In the genomic region with DNA sequence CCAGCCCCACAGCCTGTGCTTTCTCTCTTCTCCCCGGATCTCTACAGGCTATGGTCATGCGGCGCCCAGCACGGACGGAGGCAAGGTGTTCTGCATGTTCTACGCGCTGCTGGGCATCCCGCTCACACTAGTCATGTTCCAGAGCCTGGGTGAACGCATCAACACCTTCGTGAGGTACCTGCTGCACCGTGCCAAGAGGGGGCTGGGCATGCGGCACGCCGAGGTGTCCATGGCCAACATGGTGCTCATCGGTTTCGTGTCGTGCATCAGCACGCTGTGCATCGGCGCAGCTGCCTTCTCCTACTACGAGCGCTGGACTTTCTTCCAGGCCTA, we compare ENCODE assay signal across 8 mouse cellular contexts. TPM values are rescaled to one million over a fixed set of nuclear protein-coding genes. Genes with fewer than 3 reads are reported as not detected.
DNase-seq lines count a peak whose midpoint lies in the region; ATAC-seq lines count a peak whose summit lies in the region.

No protein-coding gene starts in this region.

- no peak overlapping the region for H3K27ac ChIP-seq in kidney, embryonic 14.5 days (ENCODE audit: low read depth, low read length)
- no peak overlapping the region for H3K27ac ChIP-seq in embryonic facial prominence, embryonic 15.5 days (replicated peaks)
- H3K27ac ChIP-seq in hindbrain, embryonic 12.5 days = no peak overlapping the region
- no peak overlapping the region for H3K27ac ChIP-seq in midbrain, embryonic 14.5 days (replicated peaks; ENCODE audit: low read depth, low read length)

- H3K4me3 ChIP-seq in kidney, embryonic 14.5 days (ENCODE audit: low read length) = peak overlapping the region; percentile 38; the same call in 1 of the 2 replicates
- H3K4me3 ChIP-seq in embryonic facial prominence, embryonic 15.5 days (replicated peaks) = peak overlapping the region; percentile 49
- H3K4me3 ChIP-seq in hindbrain, embryonic 12.5 days = peak overlapping the region; percentile 40
- peak overlapping the region; percentile 33 for H3K4me3 ChIP-seq in midbrain, embryonic 14.5 days (replicated peaks; ENCODE audit: low read depth, low read length)

- no peak overlapping the region for H3K9ac ChIP-seq in kidney, embryonic 14.5 days (ENCODE audit: low read depth, low read length)
- no peak overlapping the region for H3K9ac ChIP-seq in embryonic facial prominence, embryonic 15.5 days
- H3K9ac ChIP-seq in hindbrain, embryonic 12.5 days = peak overlapping the region; percentile 49; the same call in 1 of the 2 replicates
- H3K9ac ChIP-seq in midbrain, embryonic 14.5 days (replicated peaks; ENCODE audit: low read length) = no peak overlapping the region

- H3K9me3 ChIP-seq in kidney, embryonic 14.5 days (ENCODE audit: control insufficient read depth, low read length) = no peaks in the 10 kb centered on the region
- H3K9me3 ChIP-seq in embryonic facial prominence, embryonic 15.5 days (replicated peaks) = no peaks in the 10 kb centered on the region
- H3K9me3 ChIP-seq in hindbrain, embryonic 12.5 days (replicated peaks) = no peaks in the 10 kb centered on the region
- no peaks in the 10 kb centered on the region for H3K9me3 ChIP-seq in midbrain, embryonic 14.5 days (ENCODE audit: control insufficient read depth, low read length)

- DNase-seq in kidney, adult 18-20 months = no peak
- no peak for DNase-seq in midbrain, embryonic 14.5 days
- DNase-seq in spleen, postnatal 10 days (ENCODE audit: low spot score in 2 of 2) = no peak
- no peak for DNase-seq in ovary, postnatal 14 days (ENCODE audit: low spot score)

- 0 out of 2 replicates have a peak, but pooled peaks have one; percentile 10 for ATAC-seq in kidney, embryonic 14.5 days (ENCODE audit: low FRiP score, low TSS enrichment)
- ATAC-seq in embryonic facial prominence, embryonic 15.5 days (ENCODE audit: insufficient number of reproducible peaks, low FRiP score, low TSS enrichment, low read depth) = no peak
- peak; percentile 26 for ATAC-seq in hindbrain, embryonic 12.5 days (ENCODE audit: low FRiP score)
- ATAC-seq in midbrain, embryonic 14.5 days (ENCODE audit: low FRiP score, low TSS enrichment) = peak; percentile 18; the same call in 1 of the 2 replicates
- no peak for ATAC-seq in activated CD4-positive, CD25-positive, alpha-beta regulatory T cell, adult 4 months

- 53% methylated on average over 22 of the region's 22 CpGs for WGBS in kidney, embryonic 14.5 days
- 59% methylated on average over 22 of the region's 22 CpGs for WGBS in embryonic facial prominence, embryonic 15.5 days
- 47% methylated on average over 22 of the region's 22 CpGs for WGBS in hindbrain, embryonic 12.5 days
- WGBS in midbrain, embryonic 14.5 days = 53% methylated on average over 22 of the region's 22 CpGs

- 0 out of 2 replicates have a peak, but pooled peaks cover 8% of the 10 kb centered on the region for H3K4me1 ChIP-seq in kidney, embryonic 14.5 days (ENCODE audit: control insufficient read depth, insufficient read depth, low read length)
- H3K4me1 ChIP-seq in embryonic facial prominence, embryonic 15.5 days = peaks cover 16% of the 10 kb centered on the region
- H3K4me1 ChIP-seq in hindbrain, embryonic 12.5 days = peaks cover 18% of the 10 kb centered on the region
- peaks cover 13% of the 10 kb centered on the region for H3K4me1 ChIP-seq in midbrain, embryonic 14.5 days (ENCODE audit: control insufficient read depth, insufficient read depth, low read length)

- H3K36me3 ChIP-seq in kidney, embryonic 14.5 days (ENCODE audit: control insufficient read depth, insufficient read depth, low read length) = no peaks in the 10 kb centered on the region
- H3K36me3 ChIP-seq in embryonic facial prominence, embryonic 15.5 days = no peaks in the 10 kb centered on the region
- no peaks in the 10 kb centered on the region for H3K36me3 ChIP-seq in hindbrain, embryonic 12.5 days
- H3K36me3 ChIP-seq in midbrain, embryonic 14.5 days (ENCODE audit: control insufficient read depth, insufficient read depth, low read length) = no peaks in the 10 kb centered on the region

- peaks cover 12% of the 10 kb centered on the region for H3K27me3 ChIP-seq in kidney, embryonic 14.5 days (ENCODE audit: control insufficient read depth, insufficient read depth, low read length)
- peaks cover 25% of the 10 kb centered on the region for H3K27me3 ChIP-seq in embryonic facial prominence, embryonic 15.5 days
- H3K27me3 ChIP-seq in hindbrain, embryonic 12.5 days = peaks cover 50% of the 10 kb centered on the region
- peaks cover 34% of the 10 kb centered on the region for H3K27me3 ChIP-seq in midbrain, embryonic 14.5 days (ENCODE audit: control insufficient read depth, insufficient read depth, low read length)

- peak overlapping the region; percentile 65 for H3K4me2 ChIP-seq in kidney, embryonic 14.5 days (replicated peaks; ENCODE audit: low read depth, low read length)
- peak overlapping the region; percentile 96 for H3K4me2 ChIP-seq in embryonic facial prominence, embryonic 15.5 days (replicated peaks)
- H3K4me2 ChIP-seq in hindbrain, embryonic 12.5 days (replicated peaks) = peak overlapping the region; percentile 80
- peak overlapping the region; percentile 64 for H3K4me2 ChIP-seq in midbrain, embryonic 14.5 days (ENCODE audit: low read length)

RNA-seq across cellular contexts. Expression of a gene that starts 25.9 kb away (rescaled TPM):
- 15.8 and 27.6 TPM in 2 replicates for polyA plus RNA-seq in kidney, embryonic 14.5 days (2014; fragmentation: Nextera tagmentation; extraction: Ambion mirVana)
- polyA plus RNA-seq in embryonic facial prominence, embryonic 15.5 days (2015; fragmentation: Nextera tagmentation; extraction: Ambion mirVana) = 30.2 and 30.3 TPM in 2 replicates
- polyA plus RNA-seq in hindbrain, embryonic 12.5 days (2016; fragmentation: Nextera tagmentation; extraction: Ambion mirVana) = 28.2 and 29.3 TPM in 2 replicates
- 26.6 and 33.9 TPM in 2 replicates for polyA plus RNA-seq in midbrain, embryonic 14.5 days (2014; fragmentation: Nextera tagmentation; extraction: Ambion mirVana)
- 10 to 100 TPM in 1 of 2 experiments, 1 to 10 TPM in 1; 8.7 to 15.7 TPM for polyA plus RNA-seq in activated CD4-positive, CD25-positive, alpha-beta regulatory T cell, adult 4 months (2017; shearing (Covaris generic))

RNA-seq across cellular contexts. Expression of a gene that starts 33.8 kb away (rescaled TPM):
- polyA plus RNA-seq in kidney, embryonic 14.5 days (2014; fragmentation: Nextera tagmentation; extraction: Ambion mirVana) = 1.5 and 2.1 TPM in 2 replicates
- 0.70 and 1.3 TPM in 2 replicates for polyA plus RNA-seq in embryonic facial prominence, embryonic 15.5 days (2015; fragmentation: Nextera tagmentation; extraction: Ambion mirVana)
- 1.5 and 1.6 TPM in 2 replicates for polyA plus RNA-seq in hindbrain, embryonic 12.5 days (2016; fragmentation: Nextera tagmentation; extraction: Ambion mirVana)
- polyA plus RNA-seq in midbrain, embryonic 14.5 days (2014; fragmentation: Nextera tagmentation; extraction: Ambion mirVana) = 4.7 and 6.6 TPM in 2 replicates
- polyA plus RNA-seq in activated CD4-positive, CD25-positive, alpha-beta regulatory T cell, adult 4 months (2017; shearing (Covaris generic)) = not detected

RNA-seq across cellular contexts. Expression of a gene that starts 44.8 kb away (rescaled TPM):
- polyA plus RNA-seq in kidney, embryonic 14.5 days (2014; fragmentation: Nextera tagmentation; extraction: Ambion mirVana) = 363 and 456 TPM in 2 replicates
- polyA plus RNA-seq in embryonic facial prominence, embryonic 15.5 days (2015; fragmentation: Nextera tagmentation; extraction: Ambion mirVana) = 216 and 218 TPM in 2 replicates
- 200 and 221 TPM in 2 replicates for polyA plus RNA-seq in hindbrain, embryonic 12.5 days (2016; fragmentation: Nextera tagmentation; extraction: Ambion mirVana)
- polyA plus RNA-seq in midbrain, embryonic 14.5 days (2014; fragmentation: Nextera tagmentation; extraction: Ambion mirVana) = 40.0 and 65.3 TPM in 2 replicates
- polyA plus RNA-seq in activated CD4-positive, CD25-positive, alpha-beta regulatory T cell, adult 4 months (2017; shearing (Covaris generic)) = 100 to 1,000 TPM in 1 of 2 experiments, 10 to 100 TPM in 1; 79.2 to 115 TPM

Comparison
In these comparisons a context has a peak if more than half of its experiments do, and no peak if none do; other contexts are left out.
1. ATAC-seq: peak in kidney, embryonic 14.5 days (single experiment), hindbrain, embryonic 12.5 days (single experiment) and midbrain, embryonic 14.5 days (single experiment); none in embryonic facial prominence, embryonic 15.5 days (single experiment) and activated CD4-positive, CD25-positive, alpha-beta regulatory T cell, adult 4 months (single experiment).
2. Peak in every context shown above with its lines, with median percentiles within 50 percentile points of each other: H3K4me2 ChIP-seq and H3K4me3 ChIP-seq.